Mouse (Mus musculus) stomach, postnatal 0 days (tissue): ENCODE results near the gene Dnajc5.

ENCODE experiments used
- CTCF ChIP-seq: IDR thresholded peaks from 2 replicates; pipeline ENCODE4 v1.5.1; 2016; ENCODE audit warnings: antibody characterized with exemption, low read depth, mild to moderate bottlenecking, moderate library complexity
- EP300 ChIP-seq: optimal IDR thresholded peaks from 2 replicates; pipeline ENCODE3; 2016; ENCODE audit warnings: antibody characterized with exemption

GRCm38 (mm10) chr2:181591528-181592085, 71.3 kb downstream of the Dnajc5 start, which contains the start of gene Prpf6:
- TF ChIP-seq CTCF (no peak), EP300 (no peak)
